Comparison of ENCODE assay signal across 11 mouse cellular contexts in the genomic region with DNA sequence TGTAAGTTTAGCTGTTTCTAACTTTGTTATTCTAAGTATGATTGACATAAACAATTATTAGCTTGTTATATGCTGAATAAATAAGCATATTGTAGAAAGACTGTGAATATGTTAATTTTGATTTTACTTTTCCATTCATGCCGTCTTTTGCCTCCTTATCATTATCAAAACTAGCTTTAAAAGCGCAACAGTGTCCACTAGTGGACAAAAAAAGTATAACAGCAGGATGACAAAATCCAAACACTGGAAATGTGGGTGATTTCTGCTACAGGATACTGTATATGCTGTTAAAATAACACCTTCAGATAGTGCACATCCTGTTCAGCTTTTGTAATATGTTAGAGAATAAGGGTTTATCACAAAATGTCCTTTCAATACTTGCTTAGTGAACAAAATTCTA.
DNase-seq lines count a peak whose midpoint lies in the region; ATAC-seq and TF ChIP-seq lines count a peak whose summit lies in the region.
"Had no signal": no experiment of that assay in that cellular context is flagged by ENCODE, and none has a peak within 500 bp of the region (broad histone marks: within the 10 kb centered on the region; RNA-seq: fewer than 3 reads in every experiment).

No protein-coding gene starts in this region.

- WGBS in heart, embryonic 12.5 days: 6% methylated on average over 2 of the region's 2 CpGs
- WGBS in liver, postnatal 0 days (ENCODE audit: insufficient replicate concordance): 15% methylated on average over 2 of the region's 2 CpGs
- WGBS in liver, embryonic 12.5 days (ENCODE audit: insufficient replicate concordance): 13% methylated on average over 2 of the region's 2 CpGs

- TF ChIP-seq POLR2A in MEL (IDR thresholded peaks at IDR 0.05; ENCODE audit: control insufficient read depth in 1 of 2, insufficient read depth in 1 of 2, low read depth in 1 of 2, low read length in 2 of 2, poor library complexity in 1 of 2): no peak

- H3K79me2 ChIP-seq in MEL (ENCODE audit: control insufficient read depth, insufficient read depth, low read length, poor library complexity): no peaks in the 10 kb centered on the region

- no peak overlapping the region for H3K9ac ChIP-seq in heart, embryonic 12.5 days
- H3K9ac ChIP-seq in liver, postnatal 0 days (replicated peaks): no peak overlapping the region
- H3K9ac ChIP-seq in liver, embryonic 12.5 days: no peak overlapping the region
- no peak overlapping the region for H3K9ac ChIP-seq in MEL (ENCODE audit: control insufficient read depth, low read depth, low read length, poor library complexity, severe bottlenecking)

- no peak overlapping the region for H3K4me3 ChIP-seq in heart, embryonic 12.5 days
- no peak overlapping the region for H3K4me3 ChIP-seq in liver, postnatal 0 days (ENCODE audit: low read depth, low read length)
- H3K4me3 ChIP-seq in liver, embryonic 12.5 days: no peak overlapping the region
- H3K4me3 ChIP-seq in MEL (ENCODE audit: control insufficient read depth in 1 of 2, insufficient read depth in 1 of 2, low read depth in 2 of 2, low read length in 2 of 2): no peak overlapping the region
- H3K4me3 ChIP-seq: forebrain, embryonic 10.5 days had no signal

- peak; percentile 57 for TF ChIP-seq RAD21 in MEL (IDR thresholded peaks at IDR 0.05; ENCODE audit: low read depth, low read length)

- TF ChIP-seq CTCF in liver, postnatal 0 days (IDR thresholded peaks at IDR 0.05; ENCODE audit: low read depth): peak; percentile 67
- peak in 1 of 3 experiments; percentile 53; a peak in 3 of 6 replicates for TF ChIP-seq CTCF in MEL (IDR thresholded peaks at IDR 0.05 in 2 of 3, conservative IDR thresholded peaks at IDR 0.05 in 1 of 3; ENCODE audit: control insufficient read depth in 1 of 3, insufficient read depth in 1 of 3, low read depth in 2 of 3, low read length in 3 of 3, poor library complexity in 1 of 3, severe bottlenecking in 1 of 3)

- no peaks in the 10 kb centered on the region for H3K4me1 ChIP-seq in heart, embryonic 12.5 days (replicated peaks)
- no peaks in the 10 kb centered on the region for H3K4me1 ChIP-seq in liver, postnatal 0 days (ENCODE audit: insufficient read depth)
- no peaks in the 10 kb centered on the region for H3K4me1 ChIP-seq in liver, embryonic 12.5 days
- H3K4me1 ChIP-seq in MEL (ENCODE audit: control insufficient read depth in 1 of 2, insufficient read depth in 2 of 2, low read length in 2 of 2): no peaks in the 10 kb centered on the region
- H3K4me1 ChIP-seq: forebrain, embryonic 10.5 days had no signal

- ATAC-seq in heart, embryonic 12.5 days (ENCODE audit: insufficient number of reproducible peaks, low FRiP score): no peak
- no peak for ATAC-seq in liver, postnatal 0 days
- ATAC-seq in liver, embryonic 12.5 days: no peak
- ATAC-seq in megakaryocyte, adult 5-6 weeks (ENCODE audit: poor library complexity, severe bottlenecking): no peak
- ATAC-seq: intestine, embryonic 16.5 days; midbrain, embryonic 16.5 days had no signal

- no peak overlapping the region for H3K4me2 ChIP-seq in heart, embryonic 12.5 days
- H3K4me2 ChIP-seq in liver, postnatal 0 days (ENCODE audit: low read depth, low read length): no peak overlapping the region
- no peak overlapping the region for H3K4me2 ChIP-seq in liver, embryonic 12.5 days

- H3K36me3 ChIP-seq in heart, embryonic 12.5 days: no peaks in the 10 kb centered on the region
- no peaks in the 10 kb centered on the region for H3K36me3 ChIP-seq in liver, postnatal 0 days (replicated peaks; ENCODE audit: insufficient read depth, low read length)
- no peaks in the 10 kb centered on the region for H3K36me3 ChIP-seq in liver, embryonic 12.5 days
- H3K36me3 ChIP-seq in MEL (ENCODE audit: control insufficient read depth in 1 of 2, insufficient read depth in 2 of 2, low read length in 2 of 2): no peaks in the 10 kb centered on the region
- H3K36me3 ChIP-seq: forebrain, embryonic 10.5 days had no signal

- intact Hi-C loops in heart, postnatal 10 days (cut with DNase I): loop anchor here (5.0 kb wide), 2 partner anchors 569 to 1059 kb away; no protein-coding TSS in a partner anchor

- no peak for TF ChIP-seq EP300 in liver, postnatal 0 days (IDR thresholded peaks at IDR 0.05; ENCODE audit: low read depth)
- TF ChIP-seq EP300 in MEL (IDR thresholded peaks at IDR 0.05; ENCODE audit: low read depth in 1 of 2, low read length in 2 of 2): no peak

- peak; percentile 9 to 22 for DNase-seq in heart, postnatal 10 days
- no peak for DNase-seq in liver, postnatal 0 days
- DNase-seq in MEL (ENCODE audit: low read depth, low spot score): peak; percentile 20
- DNase-seq in embryo, embryonic 11 days: peak; percentile 28
- no peak for DNase-seq in spleen, postnatal 4 days (ENCODE audit: low spot score in 2 of 2)

- no peak overlapping the region for H3K27ac ChIP-seq in heart, embryonic 12.5 days (ENCODE audit: poor library complexity, severe bottlenecking)
- no peak overlapping the region for H3K27ac ChIP-seq in liver, postnatal 0 days (ENCODE audit: low read depth)
- H3K27ac ChIP-seq in liver, embryonic 12.5 days: no peak overlapping the region
- H3K27ac ChIP-seq in MEL (ENCODE audit: control insufficient read depth, low read depth, low read length): no peak overlapping the region
- H3K27ac ChIP-seq: forebrain, embryonic 10.5 days had no signal

- no peaks in the 10 kb centered on the region for H3K9me3 ChIP-seq in heart, embryonic 12.5 days (replicated peaks)
- H3K9me3 ChIP-seq in liver, postnatal 0 days (ENCODE audit: low read length): no peaks in the 10 kb centered on the region
- no peaks in the 10 kb centered on the region for H3K9me3 ChIP-seq in liver, embryonic 12.5 days (replicated peaks)
- H3K9me3 ChIP-seq in MEL (replicated peaks; ENCODE audit: insufficient read depth, low read length): no peaks in the 10 kb centered on the region
- H3K9me3 ChIP-seq: forebrain, embryonic 10.5 days had no signal

- no peaks in the 10 kb centered on the region for H3K27me3 ChIP-seq in heart, embryonic 12.5 days (replicated peaks)
- no peaks in the 10 kb centered on the region for H3K27me3 ChIP-seq in liver, postnatal 0 days (ENCODE audit: insufficient read depth, low read length)
- H3K27me3 ChIP-seq in liver, embryonic 12.5 days (replicated peaks): no peaks in the 10 kb centered on the region
- no peaks in the 10 kb centered on the region for H3K27me3 ChIP-seq in MEL (ENCODE audit: control insufficient read depth in 1 of 2, insufficient read depth in 2 of 2, low read length in 2 of 2)

TF ChIP-seq in MEL, 35 proteins besides CTCF, POLR2A, EP300 and RAD21:
- TF ChIP-seq KAT2A (conservative IDR thresholded peaks at IDR 0.05; ENCODE audit: low read depth, low read length): no peak
- peak; percentile 13; the same call in 1 of the 2 replicates for TF ChIP-seq ZC3H11A (IDR thresholded peaks at IDR 0.05; ENCODE audit: low read depth, low read length)
- TF ChIP-seq SMC3 (IDR thresholded peaks at IDR 0.05; ENCODE audit: low read depth, low read length): peak; percentile 45; the same call in 1 of the 2 replicates

Comparison
In these comparisons a context has a peak if more than half of its experiments do, and no peak if none do; other contexts are left out.
1. DNase-seq: peak in heart, postnatal 10 days (2 of 2), MEL (single experiment) and embryo, embryonic 11 days (single experiment); none in liver, postnatal 0 days (single experiment) and spleen, postnatal 4 days (0 of 2).